Mouse (Mus musculus): ENCODE results near the gene Slitrk3. TPM values are rescaled to one million over a fixed set of nuclear protein-coding genes. Genes with fewer than 3 reads are reported as not detected.

The Slitrk3 gene
- polyA plus RNA-seq, 1 experiment from 2014 or later = 2.5 TPM

DNA sequence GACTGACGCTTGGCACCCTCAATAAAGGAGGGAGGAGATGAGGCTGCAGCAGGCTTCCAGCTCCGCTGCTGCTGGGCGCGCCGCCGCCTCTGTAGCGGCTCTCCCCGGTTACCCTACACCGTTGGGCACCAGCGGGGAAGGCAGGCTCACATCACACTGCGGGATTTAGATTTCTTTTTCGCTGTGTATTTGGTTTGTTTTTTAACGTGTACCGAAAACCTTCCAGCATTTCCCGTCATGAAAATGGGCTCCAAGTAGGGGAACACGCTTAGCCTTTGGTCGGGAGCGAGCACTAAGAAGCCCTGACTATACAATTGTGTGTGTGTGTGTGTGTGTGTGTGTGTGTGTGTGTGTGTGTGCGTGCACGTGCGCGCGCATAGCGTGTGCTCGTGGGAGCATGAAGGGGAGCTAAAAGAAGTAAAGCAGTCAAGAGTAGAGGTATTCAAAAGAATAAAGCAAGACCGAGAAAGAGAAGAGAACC, 4.1 kb downstream of the Slitrk3 start:
- peak; percentile 56; the same call in 1 of the 2 replicates for ATAC-seq (ENCODE audit: insufficient read depth, low FRiP score)
- 2% methylated on average over 26 of the region's 26 CpGs for WGBS
- H3K27me3 ChIP-seq (ENCODE audit: control insufficient read depth, insufficient read depth, low read length) = peaks cover 24% of the 10 kb centered on the region; the same call in 1 of the 2 replicates

GRCm38 (mm10) chr3:73046248-73046647, 11.4 kb downstream of the Slitrk3 start:
- no peak overlapping the region for H3K27ac ChIP-seq (ENCODE audit: low read length)
- ATAC-seq (ENCODE audit: insufficient read depth, low FRiP score) = no peak
- WGBS = 4% methylated on average over 3 of the region's 3 CpGs
- H3K36me3 ChIP-seq (ENCODE audit: control insufficient read depth, insufficient read depth, low read length) = no peaks in the 10 kb centered on the region
- H3K4me1 ChIP-seq (ENCODE audit: control insufficient read depth, insufficient read depth, low read length) = no peaks in the 10 kb centered on the region
- H3K4me3 ChIP-seq (replicated peaks; ENCODE audit: low read length) = no peak overlapping the region
- H3K4me2 ChIP-seq (ENCODE audit: low read depth, low read length) = 0 out of 2 replicates have a peak overlapping the region, but pooled peaks have one; percentile 9
- H3K9me3 ChIP-seq (replicated peaks; ENCODE audit: control insufficient read depth, low read length) = no peaks in the 10 kb centered on the region
- H3K27me3 ChIP-seq (ENCODE audit: control insufficient read depth, insufficient read depth, low read length) = no peaks in the 10 kb centered on the region
- no peak overlapping the region for H3K9ac ChIP-seq (ENCODE audit: low read length)

More for the DNA sequence above, 4.1 kb downstream of the Slitrk3 start:
- no peaks in the 10 kb centered on the region for H3K36me3 ChIP-seq (ENCODE audit: control insufficient read depth, insufficient read depth, low read length)
- no peaks in the 10 kb centered on the region for H3K4me1 ChIP-seq (ENCODE audit: control insufficient read depth, insufficient read depth, low read length)
- peak overlapping the region; percentile 53 for H3K4me2 ChIP-seq (ENCODE audit: low read depth, low read length)
- H3K9me3 ChIP-seq (replicated peaks; ENCODE audit: control insufficient read depth, low read length) = no peaks in the 10 kb centered on the region
- H3K27ac ChIP-seq (ENCODE audit: low read length) = no peak overlapping the region
- peak overlapping the region; percentile 45 for H3K4me3 ChIP-seq (replicated peaks; ENCODE audit: low read length)
- peak overlapping the region; percentile 27 for H3K9ac ChIP-seq (ENCODE audit: low read length)

GRCm38 (mm10) chr3:73042256-73042655, 15.3 kb downstream of the Slitrk3 start:
- ATAC-seq (ENCODE audit: insufficient read depth, low FRiP score) = no peak
- no peak overlapping the region for H3K4me2 ChIP-seq (ENCODE audit: low read depth, low read length)
- H3K27me3 ChIP-seq (ENCODE audit: control insufficient read depth, insufficient read depth, low read length) = no peaks in the 10 kb centered on the region
- H3K4me1 ChIP-seq (ENCODE audit: control insufficient read depth, insufficient read depth, low read length) = no peaks in the 10 kb centered on the region
- H3K4me3 ChIP-seq (replicated peaks; ENCODE audit: low read length) = no peak overlapping the region
- no peak overlapping the region for H3K27ac ChIP-seq (ENCODE audit: low read length)
- no peaks in the 10 kb centered on the region for H3K9me3 ChIP-seq (replicated peaks; ENCODE audit: control insufficient read depth, low read length)
- H3K9ac ChIP-seq (ENCODE audit: low read length) = no peak overlapping the region
- no peaks in the 10 kb centered on the region for H3K36me3 ChIP-seq (ENCODE audit: control insufficient read depth, insufficient read depth, low read length)

GRCm38 (mm10) chr3:73006045-73006444, 51.6 kb downstream of the Slitrk3 start:
- ATAC-seq (ENCODE audit: insufficient read depth, low FRiP score) = no peak
- Histone ChIP-seq H3K36me3 (ENCODE audit: control insufficient read depth, insufficient read depth, low read length) (no peaks in the 10 kb centered on the region), H3K9me3 (replicated peaks; ENCODE audit: control insufficient read depth, low read length) (no peaks in the 10 kb centered on the region), H3K4me1 (ENCODE audit: control insufficient read depth, insufficient read depth, low read length) (no peaks in the 10 kb centered on the region), H3K4me3 (replicated peaks; ENCODE audit: low read length) (no peak overlapping the region), H3K9ac (ENCODE audit: low read length) (no peak overlapping the region), H3K27ac (ENCODE audit: low read length) (no peak overlapping the region), H3K27me3 (ENCODE audit: control insufficient read depth, insufficient read depth, low read length) (no peaks in the 10 kb centered on the region), H3K4me2 (ENCODE audit: low read depth, low read length) (no peak overlapping the region)
- WGBS = 20% methylated on average over 6 of the region's 6 CpGs

GRCm38 (mm10) chr3:73002933-73003696, 54.5 kb downstream of the Slitrk3 start:
- no peak overlapping the region for H3K4me3 ChIP-seq (replicated peaks; ENCODE audit: low read length)
- no peaks in the 10 kb centered on the region for H3K27me3 ChIP-seq (ENCODE audit: control insufficient read depth, insufficient read depth, low read length)
- H3K4me2 ChIP-seq (ENCODE audit: low read depth, low read length) = no peak overlapping the region
- H3K36me3 ChIP-seq (ENCODE audit: control insufficient read depth, insufficient read depth, low read length) = no peaks in the 10 kb centered on the region
- no peak overlapping the region for H3K27ac ChIP-seq (ENCODE audit: low read length)
- H3K9me3 ChIP-seq (replicated peaks; ENCODE audit: control insufficient read depth, low read length) = no peaks in the 10 kb centered on the region
- H3K9ac ChIP-seq (ENCODE audit: low read length) = no peak overlapping the region
- WGBS = 84% methylated on average over 4 of the region's 4 CpGs
- no peak for ATAC-seq (ENCODE audit: insufficient read depth, low FRiP score)
- no peaks in the 10 kb centered on the region for H3K4me1 ChIP-seq (ENCODE audit: control insufficient read depth, insufficient read depth, low read length)

DNA sequence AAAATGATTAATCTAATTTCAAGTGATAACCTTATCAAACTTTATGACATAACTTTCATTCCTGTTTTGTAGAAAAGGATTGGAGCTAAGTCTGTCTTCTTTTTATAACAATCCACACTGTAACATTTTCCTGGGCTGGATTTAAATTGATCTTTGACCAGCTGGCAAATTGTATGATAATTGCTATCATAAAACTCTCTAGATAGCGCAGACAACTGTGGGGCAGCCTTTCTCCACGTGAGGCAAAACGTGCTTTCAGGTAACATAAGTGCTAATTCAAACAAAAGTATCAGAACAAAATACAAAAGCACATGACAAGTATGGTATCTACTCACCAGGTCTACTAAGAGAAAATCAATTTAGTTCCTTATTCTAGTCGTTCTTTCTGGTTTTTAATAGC, 60.1 kb downstream of the Slitrk3 start:
- no peak overlapping the region for H3K4me3 ChIP-seq (replicated peaks; ENCODE audit: low read length)
- ATAC-seq (ENCODE audit: insufficient read depth, low FRiP score) = no peak

More for the DNA sequence above, 60.1 kb downstream of the Slitrk3 start:
- H3K27me3 ChIP-seq (ENCODE audit: control insufficient read depth, insufficient read depth, low read length) = no peaks in the 10 kb centered on the region
- H3K4me2 ChIP-seq (ENCODE audit: low read depth, low read length) = no peak overlapping the region
- H3K27ac ChIP-seq (ENCODE audit: low read length) = no peak overlapping the region
- H3K9me3 ChIP-seq (replicated peaks; ENCODE audit: control insufficient read depth, low read length) = no peaks in the 10 kb centered on the region
- H3K9ac ChIP-seq (ENCODE audit: low read length) = no peak overlapping the region
- H3K4me1 ChIP-seq (ENCODE audit: control insufficient read depth, insufficient read depth, low read length) = no peaks in the 10 kb centered on the region
- WGBS = 49% methylated on average over 4 of the region's 4 CpGs
- no peaks in the 10 kb centered on the region for H3K36me3 ChIP-seq (ENCODE audit: control insufficient read depth, insufficient read depth, low read length)

Other genes starting within 250 kb of the Slitrk3 start
- 0.04 and 0.07 TPM in 2 replicates for gene Sis, start 89.9 kb downstream of the Slitrk3 start, polyA plus RNA-seq (2015; fragmentation: Nextera tagmentation; extraction: Ambion mirVana)

All from stomach, embryonic 16.5 days (tissue).